Mouse (Mus musculus) neural tube, embryonic 13.5 days (tissue): ENCODE results near the gene Aldh3b3. TPM values are rescaled to one million over a fixed set of nuclear protein-coding genes. Genes with fewer than 3 reads are reported as not detected.

ENCODE experiments used
- ATAC-seq: fragments of 200-750 bp; cut with Nextera tagmentation; 2 replicates; pipeline ENCODE4 v1.8.0; 2017; ENCODE audit warnings: low read depth, mild to moderate bottlenecking, moderate TSS enrichment, moderate library complexity
- H3K27ac ChIP-seq: fragments of 300-500 bp; sonication (generic); replicated peaks from 2 replicates; pipeline ENCODE4 v1.5.1; 2015; ENCODE audit warnings: moderate library complexity, mild to moderate bottlenecking, inconsistent platforms
- H3K27me3 ChIP-seq: fragments of 300-500 bp; sonication (generic); 2 replicates; pipeline ENCODE4 v1.6.1; 2015; ENCODE audit warnings: mild to moderate bottlenecking, inconsistent platforms
- H3K36me3 ChIP-seq: fragments of 300-500 bp; sonication (generic); 2 replicates; pipeline ENCODE4 v1.6.1; 2015; ENCODE audit warnings: mild to moderate bottlenecking, inconsistent platforms
- H3K4me1 ChIP-seq: fragments of 300-500 bp; sonication (generic); replicated peaks from 2 replicates; pipeline ENCODE4 v1.6.1; 2015; ENCODE audit warnings: inconsistent platforms
- H3K4me2 ChIP-seq: fragments of 300-500 bp; sonication (generic); 2 replicates; pipeline ENCODE4 v1.6.1; 2015; ENCODE audit warnings: inconsistent platforms, mild to moderate bottlenecking, moderate library complexity
- H3K4me3 ChIP-seq: fragments of 300-500 bp; sonication (generic); 2 replicates; pipeline ENCODE4 v1.5.1; 2015; ENCODE audit warnings: mild to moderate bottlenecking, inconsistent platforms
- H3K9ac ChIP-seq: fragments of 300-500 bp; sonication (generic); 2 replicates; pipeline ENCODE4 v1.6.1; 2015; ENCODE audit warnings: moderate library complexity, mild to moderate bottlenecking, inconsistent platforms
- H3K9me3 ChIP-seq: fragments of 300-500 bp; sonication (generic); 2 replicates; pipeline ENCODE4 v1.6.1; 2016; ENCODE audit warnings: inconsistent platforms
- WGBS: fragments of 180-500 bp; shearing (Covaris S2); methylation state at CpG from one replicate; pipeline ENCODE4 v1.1.7; 2015; 5-methylcytosine and 5-hydroxymethylcytosine counted together
- polyA plus RNA-seq: library from polyadenylated mRNA; unstranded; fragments of >200 nt; fragmentation: Nextera tagmentation; extraction: Ambion mirVana; gene quantifications from 2 replicates; pipeline ENCODE4 v1.2.1, GENCODE M21; 2015

Aldh3b3 gene
- not detected in 2 replicates for polyA plus RNA-seq

- no peaks in the 10 kb centered on the region for H3K27me3 ChIP-seq
- WGBS, result 78% methylated on average over 4 of the region's 4 CpGs
- no peaks in the 10 kb centered on the region for H3K36me3 ChIP-seq
- no peaks in the 10 kb centered on the region for H3K4me1 ChIP-seq
- H3K9me3 ChIP-seq, result no peaks in the 10 kb centered on the region
- no peak within 1 kb of the TSS for H3K4me3 ChIP-seq
- no peak within 1 kb of the TSS for H3K9ac ChIP-seq
- H3K27ac ChIP-seq, result no peak within 1 kb of the TSS
- no peak within 1 kb of the TSS for H3K4me2 ChIP-seq
- no peak for ATAC-seq
These were observed at the start of gene Aldh3b3 for GRCm38 (mm10) chr19:3958470-3958869. Gene Aldh3b3, plus strand, starts transcription at chr19:3958645.

- 89% methylated on average over 5 of the region's 5 CpGs for WGBS
- peaks cover 32% of the 10 kb centered on the region for H3K36me3 ChIP-seq
- ATAC-seq, result no peak
- peaks cover 51% of the 10 kb centered on the region for H3K4me1 ChIP-seq
- no peak overlapping the region for H3K4me2 ChIP-seq
- no peaks in the 10 kb centered on the region for H3K9me3 ChIP-seq
- H3K4me3 ChIP-seq, result no peak overlapping the region
- H3K27me3 ChIP-seq, result no peaks in the 10 kb centered on the region
- H3K9ac ChIP-seq, result 0 out of 2 replicates have a peak overlapping the region, but pooled peaks have one; percentile 22
- H3K27ac ChIP-seq, result no peak overlapping the region
These were observed 48.2 kb upstream of the Aldh3b3 start for GRCm38 (mm10) chr19:3910206-3910605.

- H3K27ac ChIP-seq, result peak within 1 kb of the TSS; percentile 84
- H3K27me3 ChIP-seq, result no peaks in the 10 kb centered on the region
- no peaks in the 10 kb centered on the region for H3K9me3 ChIP-seq
- peak; percentile 97 for ATAC-seq
- H3K4me1 ChIP-seq, result peaks cover 28% of the 10 kb centered on the region
- H3K4me3 ChIP-seq, result peak within 1 kb of the TSS; percentile 58
- H3K36me3 ChIP-seq, result peaks cover 32% of the 10 kb centered on the region
- H3K9ac ChIP-seq, result peak within 1 kb of the TSS; percentile 75
- under 1% methylated on average over 43 of the region's 43 CpGs for WGBS
- peak within 1 kb of the TSS; percentile 79 for H3K4me2 ChIP-seq
These were observed 45.9 kb upstream of the Aldh3b3 start, which contains the start of gene Ndufs8 for GRCm38 (mm10) chr19:3912337-3913204. Gene Ndufs8, minus strand, starts transcription at chr19:3912774.

- 87% methylated on average over 8 of the region's 8 CpGs for WGBS
- ATAC-seq, result no peak
These were observed 44.8 kb upstream of the Aldh3b3 start for GRCm38 (mm10) chr19:3913692-3914091.

GRCm38 (mm10) chr19:3914535-3914934 lies 43.9 kb upstream of the Aldh3b3 start:
- Histone ChIP-seq H3K27ac (no peak overlapping the region), H3K4me3 (no peak overlapping the region), H3K36me3 (peaks cover 18% of the 10 kb centered on the region), H3K9me3 (no peaks in the 10 kb centered on the region), H3K4me1 (peaks cover 24% of the 10 kb centered on the region), H3K27me3 (no peaks in the 10 kb centered on the region), H3K4me2 (no peak overlapping the region), H3K9ac (no peak overlapping the region)
- 88% methylated on average over 5 of the region's 5 CpGs for WGBS
- no peak for ATAC-seq

More at GRCm38 (mm10) chr19:3913692-3914091, 44.8 kb upstream of the Aldh3b3 start:
- no peak overlapping the region for H3K27ac ChIP-seq
- H3K4me1 ChIP-seq, result peaks cover 24% of the 10 kb centered on the region
- H3K27me3 ChIP-seq, result no peaks in the 10 kb centered on the region
- H3K9ac ChIP-seq, result peak overlapping the region; percentile 69
- peak overlapping the region; percentile 79 for H3K4me2 ChIP-seq
- peaks cover 26% of the 10 kb centered on the region for H3K36me3 ChIP-seq
- H3K4me3 ChIP-seq, result peak overlapping the region; percentile 58
- H3K9me3 ChIP-seq, result no peaks in the 10 kb centered on the region

GRCm38 (mm10) chr19:3916727-3917126 lies 41.7 kb upstream of the Aldh3b3 start:
- H3K4me2 ChIP-seq, result no peak overlapping the region
- no peak overlapping the region for H3K4me3 ChIP-seq
- ATAC-seq, result no peak
- no peaks in the 10 kb centered on the region for H3K9me3 ChIP-seq
- WGBS, result 81% methylated on average over 11 of the region's 11 CpGs
- no peaks in the 10 kb centered on the region for H3K27me3 ChIP-seq
- 0 out of 2 replicates have a peak overlapping the region, but pooled peaks have one; percentile 8 for H3K9ac ChIP-seq
- no peak overlapping the region for H3K27ac ChIP-seq
- no peaks in the 10 kb centered on the region for H3K36me3 ChIP-seq
- H3K4me1 ChIP-seq, result peaks cover 15% of the 10 kb centered on the region

GRCm38 (mm10) chr19:3919928-3920327 lies 38.5 kb upstream of the Aldh3b3 start:
- no peak for ATAC-seq
- Histone ChIP-seq H3K27me3 (no peaks in the 10 kb centered on the region), H3K4me3 (no peak overlapping the region)

GRCm38 (mm10) chr19:3922661-3923371 lies 35.6 kb upstream of the Aldh3b3 start:
- no peak overlapping the region for H3K27ac ChIP-seq
- H3K4me2 ChIP-seq, result no peak overlapping the region
- H3K36me3 ChIP-seq, result no peaks in the 10 kb centered on the region
- ATAC-seq, result no peak
- H3K9me3 ChIP-seq, result no peaks in the 10 kb centered on the region
- 63% methylated on average over 10 of the region's 10 CpGs for WGBS
- no peaks in the 10 kb centered on the region for H3K27me3 ChIP-seq
- H3K4me3 ChIP-seq, result no peak overlapping the region
- no peak overlapping the region for H3K9ac ChIP-seq
- H3K4me1 ChIP-seq, result no peaks in the 10 kb centered on the region

More at GRCm38 (mm10) chr19:3919928-3920327, 38.5 kb upstream of the Aldh3b3 start:
- no peak overlapping the region for H3K27ac ChIP-seq
- no peak overlapping the region for H3K4me2 ChIP-seq
- no peaks in the 10 kb centered on the region for H3K9me3 ChIP-seq
- no peaks in the 10 kb centered on the region for H3K36me3 ChIP-seq
- no peak overlapping the region for H3K9ac ChIP-seq
- no peaks in the 10 kb centered on the region for H3K4me1 ChIP-seq

- H3K4me2 ChIP-seq, result no peak overlapping the region
- no peak overlapping the region for H3K4me3 ChIP-seq
- no peak overlapping the region for H3K27ac ChIP-seq
- no peak for ATAC-seq
- no peaks in the 10 kb centered on the region for H3K27me3 ChIP-seq
- H3K4me1 ChIP-seq, result no peaks in the 10 kb centered on the region
- H3K9me3 ChIP-seq, result no peaks in the 10 kb centered on the region
- WGBS, result 64% methylated on average over 13 of the region's 13 CpGs
- H3K9ac ChIP-seq, result no peak overlapping the region
- no peaks in the 10 kb centered on the region for H3K36me3 ChIP-seq
These were observed 34.9 kb upstream of the Aldh3b3 start for GRCm38 (mm10) chr19:3923586-3923985.

- no peaks in the 10 kb centered on the region for H3K9me3 ChIP-seq
- no peaks in the 10 kb centered on the region for H3K36me3 ChIP-seq
- H3K27me3 ChIP-seq, result no peaks in the 10 kb centered on the region
- 0 out of 2 replicates have a peak overlapping the region, but pooled peaks have one; percentile 3 for H3K27ac ChIP-seq
- no peak overlapping the region for H3K4me2 ChIP-seq
- no peak overlapping the region for H3K9ac ChIP-seq
- H3K4me1 ChIP-seq, result peaks cover 6% of the 10 kb centered on the region
- no peak for ATAC-seq
- 86% methylated on average over 8 of the region's 8 CpGs for WGBS
- no peak overlapping the region for H3K4me3 ChIP-seq
These were observed 34.3 kb upstream of the Aldh3b3 start for GRCm38 (mm10) chr19:3924190-3924589.

- H3K4me2 ChIP-seq, result no peak overlapping the region
- no peaks in the 10 kb centered on the region for H3K9me3 ChIP-seq
- WGBS, result 91% methylated on average over 7 of the region's 7 CpGs
- no peak overlapping the region for H3K27ac ChIP-seq
- no peak overlapping the region for H3K4me3 ChIP-seq
- H3K36me3 ChIP-seq, result no peaks in the 10 kb centered on the region
- no peaks in the 10 kb centered on the region for H3K27me3 ChIP-seq
- peaks cover 13% of the 10 kb centered on the region for H3K4me1 ChIP-seq
- ATAC-seq, result no peak
- H3K9ac ChIP-seq, result no peak overlapping the region
These were observed 33.6 kb upstream of the Aldh3b3 start for GRCm38 (mm10) chr19:3924868-3925267.

GRCm38 (mm10) chr19:3925859-3926258 lies 32.6 kb upstream of the Aldh3b3 start:
- H3K27me3 ChIP-seq, result no peaks in the 10 kb centered on the region
- no peak overlapping the region for H3K4me3 ChIP-seq
- no peaks in the 10 kb centered on the region for H3K36me3 ChIP-seq
- H3K9ac ChIP-seq, result no peak overlapping the region
- peaks cover 23% of the 10 kb centered on the region for H3K4me1 ChIP-seq
- 79% methylated on average over 6 of the region's 6 CpGs for WGBS
- H3K27ac ChIP-seq, result no peak overlapping the region
- H3K4me2 ChIP-seq, result no peak overlapping the region
- no peak for ATAC-seq
- no peaks in the 10 kb centered on the region for H3K9me3 ChIP-seq
